Mouse (Mus musculus) WW6 (cell line): ENCODE measurements around the gene Pnp2.
"Not testable (repeated sequence)": the region's sequence is repeated elsewhere in the genome, so short reads cannot be mapped to it uniquely, and the experiment has no call there.

ENCODE experiments used
- DNase-seq: peaks from one replicate; pipeline ENCODE4 v3.0.0-alpha.2; 2013; ENCODE audit warnings: low read depth, low spot score

The Pnp2 gene

DNA sequence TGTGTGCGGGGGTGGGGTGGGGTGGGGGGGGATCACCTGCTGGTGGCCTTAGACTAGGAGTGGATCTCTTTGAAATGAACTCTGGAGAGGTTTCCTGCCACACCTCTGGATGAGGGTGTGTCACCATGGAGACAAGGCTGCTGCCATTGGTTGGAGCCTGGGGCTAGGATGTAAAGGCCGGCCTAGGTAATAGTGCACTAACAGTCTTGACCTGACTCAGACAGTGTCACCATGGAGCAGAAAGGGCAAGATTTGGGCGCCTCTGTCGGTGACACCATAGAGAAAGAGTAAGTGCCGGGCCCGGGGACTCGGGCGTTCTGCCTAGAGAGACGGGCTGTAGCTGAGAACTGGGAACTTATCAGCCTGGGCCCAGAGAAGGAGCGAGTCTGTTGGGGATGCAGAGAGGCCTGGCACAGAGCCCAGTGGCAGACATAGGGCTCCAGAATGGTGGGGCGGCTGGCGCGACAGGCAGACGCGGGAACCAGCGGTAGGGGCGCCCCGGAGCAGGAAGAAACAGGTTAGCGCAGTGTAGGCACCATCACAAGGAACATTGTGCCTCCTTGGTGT lies at the start of gene Pnp2:
Gene Pnp2 (plus strand): TSS at position 51 of the 567 bp plus-strand sequence.
- peak; percentile 53 for DNase-seq

DNA sequence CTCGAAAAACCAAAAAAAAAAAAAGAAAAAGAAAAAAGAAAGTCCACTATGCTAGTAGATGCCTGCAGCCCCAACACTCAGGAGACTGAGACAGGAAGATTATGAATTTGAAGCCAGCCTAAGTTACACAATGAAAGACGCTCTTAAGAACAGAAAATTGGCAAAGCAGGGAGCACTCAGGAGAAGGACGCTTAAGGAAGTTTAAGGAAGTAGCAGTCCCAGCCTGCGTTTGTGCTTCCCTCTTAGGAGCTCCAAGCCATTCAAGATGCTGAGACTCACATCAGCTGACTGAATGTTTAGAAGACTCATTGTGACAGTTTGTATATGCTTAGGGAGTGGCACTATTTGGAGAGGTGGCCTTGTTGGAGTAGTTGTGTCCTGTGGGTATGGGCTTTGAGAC lies 47.7 kb upstream of the Pnp2 start:
- DNase-seq = no peak

DNA sequence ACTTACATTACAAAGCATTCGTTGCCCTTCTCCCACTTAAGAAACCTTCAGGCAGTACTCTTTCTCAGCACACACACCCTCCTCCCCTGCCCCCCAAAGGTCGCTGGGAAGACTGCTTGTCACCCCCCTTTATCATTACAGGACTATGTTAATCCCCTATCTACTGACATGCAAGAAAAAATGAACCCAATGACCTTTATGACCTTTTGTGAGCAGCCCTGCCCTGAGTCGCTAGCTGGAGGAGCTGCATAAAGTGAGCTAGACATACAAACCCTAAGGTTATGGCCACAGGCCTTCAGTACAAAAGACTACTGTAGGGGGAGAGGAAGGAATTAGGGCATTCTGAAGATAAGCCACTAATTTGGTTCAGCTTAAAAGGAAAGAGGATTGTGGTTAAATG lies 44.4 kb upstream of the Pnp2 start:
- DNase-seq = no peak

DNA sequence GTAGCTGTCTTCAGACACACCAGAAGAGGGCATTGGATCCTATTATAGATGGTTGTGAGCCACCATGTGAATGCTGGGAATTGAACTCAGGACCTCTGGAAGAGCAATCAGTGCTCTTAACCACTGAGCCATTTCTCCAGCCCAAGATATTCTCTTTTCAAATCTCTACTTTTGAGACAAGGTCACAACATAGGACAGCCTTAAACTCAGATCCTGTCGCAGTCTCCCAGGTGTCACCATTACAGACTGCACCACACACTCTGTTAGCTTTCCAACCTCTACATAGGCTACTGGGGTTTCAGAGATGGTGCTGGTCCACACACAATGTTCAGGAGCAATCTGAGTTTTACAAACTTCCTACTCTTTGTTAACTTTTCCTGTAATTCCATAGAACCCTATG lies 32.4 kb upstream of the Pnp2 start:
- DNase-seq = not testable (repeated sequence)

DNA sequence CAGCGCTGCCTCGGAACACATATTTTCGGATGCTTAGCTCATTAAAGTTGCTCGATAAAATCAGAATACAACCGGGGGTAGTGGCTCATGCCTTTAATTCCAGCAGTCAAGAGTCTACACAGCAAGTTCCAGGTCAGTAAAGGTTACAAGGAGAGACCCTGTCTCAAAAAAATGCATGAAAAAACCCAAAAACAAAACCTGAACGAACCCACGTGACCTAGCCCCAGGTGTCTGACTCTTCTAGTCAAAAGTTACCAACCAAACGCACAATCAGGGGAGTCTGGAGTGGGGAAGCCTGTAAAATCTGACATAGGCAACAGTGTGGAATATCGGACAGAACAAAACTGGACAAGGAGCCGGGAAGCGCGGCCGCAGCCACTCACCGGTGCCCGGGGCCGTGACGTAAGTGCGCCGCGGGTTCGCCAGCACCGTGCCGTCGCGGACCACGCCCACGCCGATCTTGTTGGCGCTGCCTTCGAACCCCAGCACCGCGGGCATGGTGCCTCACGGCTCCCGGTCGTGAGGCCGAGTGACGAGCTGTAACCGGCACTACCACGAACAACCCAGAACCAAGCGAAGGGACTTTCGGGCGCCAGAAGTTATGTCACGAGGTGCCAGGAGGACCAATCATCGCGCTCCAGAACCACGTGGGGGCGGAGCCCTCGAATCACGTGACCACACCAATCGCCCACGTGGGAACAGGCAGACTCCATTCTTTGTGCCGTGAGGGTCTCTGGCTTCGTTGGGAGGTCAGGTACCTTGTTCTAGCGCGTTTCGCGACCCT lies 31.3 kb upstream of the Pnp2 start, which contains the start of the genes Osgep and Apex1:
Gene Osgep (minus strand): TSS at position 613 of the 784 bp plus-strand sequence.
Gene Apex1 (plus strand): TSS at position 688 of the 784 bp plus-strand sequence.
- DNase-seq = peak; percentile 92

DNA sequence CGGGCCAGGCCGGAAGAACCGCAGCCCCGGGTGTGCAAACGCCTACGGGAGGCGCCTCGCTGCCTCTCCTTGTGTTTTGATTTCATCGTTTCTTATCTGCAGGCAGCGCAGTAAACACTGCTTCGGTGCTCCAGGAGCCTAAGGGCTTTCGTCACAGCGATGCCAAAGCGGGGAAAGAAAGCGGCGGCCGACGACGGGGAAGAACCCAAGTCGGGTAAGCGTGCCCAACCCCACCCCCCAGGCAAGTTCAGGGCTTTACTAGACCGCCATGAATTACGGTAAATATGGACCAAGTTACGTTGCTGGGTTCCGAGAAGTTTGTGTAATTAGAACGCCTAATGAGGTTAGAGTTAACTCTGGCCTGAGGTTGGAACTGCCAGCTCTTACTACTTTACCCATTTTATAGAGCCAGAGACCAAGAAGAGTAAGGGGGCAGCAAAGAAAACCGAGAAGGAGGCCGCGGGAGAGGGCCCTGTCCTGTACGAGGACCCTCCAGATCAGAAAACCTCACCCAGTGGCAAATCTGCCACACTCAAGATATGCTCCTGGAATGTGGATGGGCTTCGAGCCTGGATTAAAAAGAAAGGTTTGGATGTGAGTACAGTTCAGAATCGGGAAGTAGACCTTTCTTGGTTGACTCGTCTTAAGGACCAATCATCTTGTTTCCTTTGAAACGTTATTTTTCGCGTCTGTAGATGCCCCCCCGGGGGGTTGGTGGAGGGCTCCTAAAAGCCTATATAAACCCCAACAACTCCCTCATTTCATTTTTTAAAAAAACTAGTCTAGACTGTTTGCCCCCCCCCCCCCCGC lies 30.5 kb upstream of the Pnp2 start:
- no peak for DNase-seq

DNA sequence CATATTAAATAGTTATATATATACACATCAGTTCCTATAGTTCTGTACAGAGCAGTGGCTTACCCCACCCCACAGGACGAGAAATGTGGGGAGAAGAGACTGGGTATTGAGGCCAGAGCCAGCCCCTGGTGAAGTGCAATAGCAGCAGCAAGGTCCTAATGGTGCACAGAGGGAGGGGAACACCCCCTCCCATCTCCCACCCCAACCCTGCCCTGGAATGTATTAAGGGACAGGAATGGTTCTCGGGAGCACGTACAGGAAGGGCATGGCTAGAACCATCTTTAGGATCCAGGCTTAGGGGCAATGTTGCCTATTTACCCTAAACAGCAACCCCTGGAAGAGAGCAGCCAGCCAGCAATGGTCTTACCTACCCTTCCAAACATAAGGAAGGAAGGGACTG lies 28.4 kb upstream of the Pnp2 start:
- DNase-seq = no peak

DNA sequence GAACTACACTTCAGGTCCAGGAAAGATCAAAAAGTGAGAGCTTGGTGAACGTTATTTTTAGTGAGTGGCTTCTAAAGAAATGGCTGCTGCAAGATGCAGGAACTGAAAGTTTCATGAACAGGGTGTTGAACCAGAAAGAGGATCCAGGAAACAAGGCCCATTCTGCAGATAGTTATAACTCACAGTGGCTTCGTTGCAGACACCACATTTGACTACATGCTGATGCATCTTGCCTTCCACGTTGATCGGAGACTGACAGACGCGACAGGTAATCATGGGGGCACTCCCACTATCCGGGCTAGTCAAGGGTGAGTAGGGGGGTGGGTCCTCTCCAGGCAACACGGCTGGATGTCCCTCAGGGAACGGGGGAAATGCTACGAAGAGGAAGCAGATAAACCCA lies 25.8 kb upstream of the Pnp2 start:
- no peak for DNase-seq

DNA sequence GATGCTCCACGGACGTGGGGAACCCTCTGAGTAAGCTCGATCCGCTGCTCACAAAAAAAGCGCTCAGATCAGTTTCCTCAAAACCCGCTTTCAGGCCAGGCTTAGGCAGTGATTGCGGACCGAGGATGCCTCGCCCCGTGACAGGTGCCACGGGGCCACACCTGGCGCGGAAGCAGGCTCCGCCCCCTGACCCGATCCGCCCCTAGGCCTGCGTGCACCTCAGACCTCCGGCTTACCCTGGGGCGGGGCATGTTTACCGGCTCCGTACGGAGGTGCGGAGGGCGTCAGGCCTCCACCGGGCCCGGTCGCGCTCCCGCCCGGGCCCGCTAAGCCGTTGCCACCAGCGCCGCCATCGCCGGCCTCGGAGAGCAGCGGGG lies 25.4 kb upstream of the Pnp2 start:
- peak; percentile 54 for DNase-seq

DNA sequence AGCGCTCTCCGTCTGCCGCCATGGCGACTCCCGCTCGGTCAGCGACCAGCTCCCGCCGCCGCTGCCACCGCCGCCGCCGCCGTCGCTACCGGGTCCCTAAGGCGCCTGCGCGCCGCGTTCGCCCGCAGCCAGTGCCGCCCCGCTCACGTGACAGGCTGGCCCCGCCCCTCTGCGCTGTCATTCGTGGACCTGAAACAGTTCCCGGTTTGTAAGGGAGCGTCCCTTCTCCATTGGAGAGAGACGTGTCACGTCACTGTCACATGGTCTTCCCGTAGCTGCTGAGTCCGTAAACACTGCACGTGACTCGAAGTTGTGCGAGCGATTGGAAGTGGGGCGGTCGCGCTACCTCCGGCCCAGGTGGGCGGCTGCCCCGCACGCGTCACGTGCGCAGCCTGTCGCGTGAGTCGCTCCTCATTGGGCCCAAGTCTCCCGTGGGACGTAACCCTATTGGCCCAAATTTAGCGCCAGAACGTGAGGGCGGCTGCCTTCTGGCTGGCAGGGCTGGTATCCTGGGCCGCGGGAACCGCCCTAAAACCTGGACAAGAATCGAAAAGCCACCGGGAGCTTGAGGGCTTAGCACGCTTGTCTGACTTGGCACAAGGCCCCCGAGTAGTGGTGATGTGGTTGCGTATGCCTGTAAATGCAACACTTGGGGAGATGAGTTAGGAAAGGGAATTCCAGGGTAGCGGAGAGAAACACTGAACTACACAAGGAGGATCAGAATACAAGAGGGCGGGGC lies 24.9 kb upstream of the Pnp2 start, which contains the start of the genes Pip4p1 and Pnp:
Gene Pip4p1 (minus strand): TSS at position 103 of the 739 bp plus-strand sequence.
Gene Pnp (plus strand): TSS at position 329 of the 739 bp plus-strand sequence.
- DNase-seq = peak; percentile 98

DNA sequence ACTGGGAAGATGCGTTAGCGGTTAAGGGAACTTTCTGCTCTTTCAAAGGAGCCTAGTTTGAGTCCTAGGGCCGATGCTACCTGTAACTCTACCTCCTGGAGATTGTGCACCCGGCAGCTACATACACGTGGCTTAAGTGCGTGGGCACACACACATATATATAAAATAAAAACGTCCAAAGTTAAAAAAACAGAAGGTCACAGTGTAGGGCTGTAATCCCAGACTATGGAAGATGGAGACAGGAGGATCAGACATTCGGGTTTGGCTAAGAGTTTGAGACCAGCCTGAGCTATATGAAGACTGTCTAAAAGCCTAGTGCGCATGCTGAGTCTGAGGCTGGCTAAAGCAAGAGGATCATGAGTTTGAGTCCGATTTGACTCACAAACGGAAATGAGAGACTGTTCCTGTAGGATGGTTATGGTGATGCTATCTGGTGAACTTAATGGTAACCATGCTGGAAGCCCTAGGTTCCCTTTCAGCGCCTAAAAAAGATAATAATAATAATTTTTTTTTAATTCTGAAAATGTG lies 24.2 kb upstream of the Pnp2 start:
- no peak for DNase-seq

DNA sequence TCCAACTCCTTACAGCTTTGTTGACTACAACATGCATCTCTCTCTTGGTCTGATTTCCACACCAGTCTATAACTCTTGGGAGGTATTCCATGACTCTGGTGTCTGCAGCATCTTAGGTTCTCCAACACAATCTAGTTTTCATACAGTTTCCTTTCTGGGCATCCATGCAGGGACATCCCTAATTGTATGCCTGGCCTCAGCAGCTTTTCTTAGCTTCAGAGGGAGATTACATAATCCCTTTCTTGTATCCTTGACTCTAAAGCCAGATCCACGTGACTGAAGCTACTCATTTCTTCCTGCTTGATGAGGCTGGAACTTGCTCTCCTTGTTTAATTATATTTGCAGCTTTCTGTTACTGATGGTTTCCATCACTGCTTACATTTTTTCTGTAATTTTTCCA lies 19.1 kb upstream of the Pnp2 start:
- no peak for DNase-seq

DNA sequence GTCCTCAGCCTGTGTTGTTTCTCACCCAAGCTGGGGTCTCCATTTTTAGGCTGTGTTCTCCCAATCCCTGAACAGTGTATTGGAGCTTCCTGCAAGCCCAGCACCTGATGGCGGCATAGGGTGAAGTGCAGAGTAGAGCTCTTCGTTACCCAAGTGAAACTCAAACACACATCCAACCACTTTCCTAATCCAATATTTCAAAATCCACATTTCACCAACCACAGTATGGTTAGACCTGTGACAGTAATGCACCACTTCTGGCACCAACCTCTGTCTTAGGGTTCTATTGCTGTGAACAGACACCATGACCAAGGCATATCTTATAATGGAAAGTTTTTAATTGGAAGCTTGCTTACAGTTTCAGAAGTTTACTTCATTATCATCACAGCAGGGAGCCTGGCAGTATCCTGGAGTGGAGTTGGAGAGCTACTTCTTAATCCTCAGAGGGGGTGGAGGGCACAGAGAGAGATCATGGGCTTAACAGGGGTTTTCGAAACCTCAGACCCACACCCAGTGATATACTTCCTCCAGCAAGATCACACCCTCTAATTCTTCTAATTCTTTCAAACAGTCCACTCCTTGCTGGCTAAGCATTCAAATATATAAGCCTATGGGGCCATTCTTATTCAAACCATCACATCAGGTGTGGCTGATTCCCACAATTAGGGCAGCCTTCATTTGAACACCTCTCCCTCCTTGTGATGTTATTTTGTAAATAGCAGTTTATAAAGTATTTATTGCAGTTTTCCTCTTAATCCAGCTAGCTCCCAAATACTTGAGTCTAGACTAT lies 17.5 kb upstream of the Pnp2 start:
- no peak for DNase-seq

DNA sequence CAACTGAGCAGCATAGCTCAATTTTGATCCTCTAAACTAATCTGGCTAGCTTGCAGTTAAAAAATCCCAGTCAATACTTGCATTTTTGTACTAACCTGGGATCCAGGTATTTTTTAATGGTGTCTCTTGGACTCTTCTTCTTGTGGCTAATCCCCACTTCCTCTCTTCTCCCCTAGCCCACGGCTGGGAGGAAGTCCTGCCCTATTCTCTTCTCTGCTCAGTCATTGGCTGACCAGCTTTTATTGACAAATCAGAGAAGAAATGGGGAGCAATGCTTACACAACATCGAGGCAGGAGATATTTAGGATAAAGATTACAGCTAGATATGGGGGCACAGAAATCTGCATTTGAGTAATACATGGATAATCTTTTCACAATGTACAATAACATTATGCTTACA lies 16.9 kb upstream of the Pnp2 start:
- no peak for DNase-seq

DNA sequence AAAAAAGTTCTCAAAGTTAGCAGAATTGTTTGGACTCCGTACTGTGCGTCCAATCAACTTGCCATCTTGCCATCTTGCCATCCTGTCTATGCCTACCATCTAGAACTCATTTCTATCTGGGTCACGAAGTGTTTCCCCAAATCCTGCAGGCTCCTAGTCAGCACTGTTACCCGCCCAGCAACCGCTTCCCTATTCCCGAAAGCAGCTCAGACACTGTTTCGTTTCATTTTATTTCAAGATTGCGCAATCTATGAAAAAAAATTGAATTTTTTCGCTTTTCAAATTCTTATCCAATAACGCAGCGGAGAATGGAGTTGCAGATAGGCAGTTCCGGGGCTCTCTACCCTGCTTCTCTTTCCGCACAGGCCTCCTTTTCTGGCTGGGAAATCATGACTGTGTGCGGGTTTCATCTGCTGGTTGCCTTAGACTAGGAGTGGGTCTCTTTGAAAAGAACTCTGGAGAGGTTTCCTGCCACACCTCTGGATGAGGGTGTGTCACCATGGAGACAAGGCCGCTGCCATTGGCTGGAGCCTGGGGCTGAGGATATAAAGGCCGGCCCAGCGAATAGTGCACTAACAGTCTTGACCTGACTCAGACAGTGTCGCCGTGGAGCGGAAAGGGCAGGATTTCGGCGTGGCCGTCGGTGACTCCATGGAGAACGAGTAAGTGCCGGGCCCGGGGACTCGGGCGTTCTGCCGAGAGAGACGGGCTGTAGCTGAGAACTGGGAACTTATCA lies 11.7 kb upstream of the Pnp2 start, which contains the start of gene Gm49342:
Gene Gm49342 (plus strand): TSS at position 586 of the 736 bp plus-strand sequence.
- peak; percentile 89 for DNase-seq

DNA sequence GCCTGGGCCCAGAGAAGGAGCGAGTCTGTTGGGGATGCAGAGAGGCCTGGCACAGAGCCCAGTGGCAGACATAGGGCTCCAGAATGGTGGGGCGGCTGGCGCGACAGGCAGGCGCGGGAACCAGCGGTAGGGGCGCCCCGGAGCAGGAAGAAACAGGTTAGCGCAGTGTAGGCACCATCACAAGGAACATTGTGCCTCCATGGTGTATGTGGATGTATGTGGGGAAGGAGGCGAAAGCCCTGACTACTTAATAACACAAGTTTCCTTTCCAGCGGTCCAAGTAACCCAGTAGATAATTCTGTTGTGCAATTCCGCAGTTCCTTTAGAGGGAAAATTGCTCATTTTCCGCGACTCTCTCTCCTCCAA lies 11.1 kb upstream of the Pnp2 start:
- not testable (repeated sequence) for DNase-seq

DNA sequence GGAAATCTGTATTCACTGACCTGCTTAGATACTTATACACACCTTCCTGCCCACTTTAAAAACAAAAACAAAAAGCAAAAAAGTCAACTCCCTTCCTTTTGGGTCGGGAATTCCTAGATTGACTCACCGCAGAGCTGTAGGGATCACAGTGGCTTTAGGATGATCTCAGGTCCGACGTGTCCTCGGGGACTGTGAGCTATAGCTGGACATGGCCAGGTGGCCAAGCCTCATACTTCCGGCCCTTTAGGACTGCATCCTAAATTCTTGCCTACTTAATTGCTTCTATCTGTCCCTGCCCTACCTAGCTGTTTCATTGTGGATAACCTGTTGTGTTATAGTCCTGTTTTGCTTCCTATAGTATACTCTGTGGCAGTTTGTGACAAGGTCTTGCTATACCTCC lies 10.7 kb upstream of the Pnp2 start:
- not testable (repeated sequence) for DNase-seq

DNA sequence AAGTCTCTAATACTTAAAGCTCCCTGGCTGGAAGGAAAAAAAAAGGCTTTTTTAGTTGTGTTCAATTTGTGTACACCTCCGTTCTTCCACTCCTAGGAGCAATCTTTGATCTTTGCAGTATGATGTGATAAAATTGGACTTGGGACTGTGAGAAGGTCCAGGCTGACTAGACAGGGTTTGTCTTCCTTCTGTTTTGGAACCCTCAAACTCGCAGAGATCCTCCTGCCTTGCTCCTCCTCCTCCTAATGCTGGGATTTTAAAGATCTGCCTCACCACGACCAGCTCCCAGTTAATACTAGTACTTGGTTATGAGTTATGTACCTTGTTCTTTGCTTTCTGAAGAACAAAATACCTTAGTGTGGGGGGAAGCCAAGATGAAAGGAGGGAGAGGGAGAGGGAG lies 10.3 kb upstream of the Pnp2 start:
- not testable (repeated sequence) for DNase-seq

DNA sequence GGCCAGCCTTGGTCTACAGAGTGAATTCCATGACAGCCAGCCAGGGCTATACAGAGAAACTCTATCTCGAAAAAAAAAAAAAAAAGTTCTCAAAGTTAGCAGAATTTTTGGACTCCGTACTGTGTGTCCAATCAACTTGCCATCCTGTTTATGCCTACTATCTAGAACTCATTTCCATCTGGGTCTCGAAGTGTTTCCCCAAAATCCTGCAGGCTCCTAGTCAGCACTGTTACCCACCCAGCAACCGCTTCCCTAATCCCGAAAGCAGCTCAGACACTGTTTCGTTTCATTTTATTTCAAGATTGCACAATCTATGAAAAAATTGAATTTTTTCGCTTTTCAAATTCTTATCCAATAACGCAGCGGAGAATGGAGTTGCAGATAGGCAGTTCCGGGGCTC lies 305 bp upstream of the Pnp2 start:
- no peak for DNase-seq

DNA sequence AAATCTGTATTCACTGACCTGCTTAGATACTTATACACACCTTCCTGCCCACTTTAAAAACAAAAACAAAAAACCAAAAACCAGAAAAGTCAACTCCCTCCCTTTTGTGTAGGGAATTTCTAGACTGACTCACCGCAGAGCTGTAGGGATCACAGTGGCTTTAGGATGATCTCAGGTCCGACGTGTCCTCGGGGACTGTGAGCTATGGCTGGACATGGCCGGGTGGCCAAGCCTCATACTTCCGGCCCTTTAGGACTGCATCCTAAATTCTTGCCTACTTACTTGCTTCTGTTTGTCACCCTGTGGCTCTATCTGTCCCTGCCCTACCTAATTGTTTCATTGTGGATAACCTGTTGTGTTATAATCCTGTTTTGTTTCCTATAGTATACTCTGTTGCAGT lies 932 bp downstream of the Pnp2 start:
- not testable (repeated sequence) for DNase-seq
